Mouse (Mus musculus): ENCODE results near the gene Hnrnpa0. TPM values are rescaled to one million over a fixed set of nuclear protein-coding genes. Genes with fewer than 3 reads are reported as not detected.

Gene Hnrnpa0
- polyA plus RNA-seq, 1 experiment: 1,032 TPM

DNA sequence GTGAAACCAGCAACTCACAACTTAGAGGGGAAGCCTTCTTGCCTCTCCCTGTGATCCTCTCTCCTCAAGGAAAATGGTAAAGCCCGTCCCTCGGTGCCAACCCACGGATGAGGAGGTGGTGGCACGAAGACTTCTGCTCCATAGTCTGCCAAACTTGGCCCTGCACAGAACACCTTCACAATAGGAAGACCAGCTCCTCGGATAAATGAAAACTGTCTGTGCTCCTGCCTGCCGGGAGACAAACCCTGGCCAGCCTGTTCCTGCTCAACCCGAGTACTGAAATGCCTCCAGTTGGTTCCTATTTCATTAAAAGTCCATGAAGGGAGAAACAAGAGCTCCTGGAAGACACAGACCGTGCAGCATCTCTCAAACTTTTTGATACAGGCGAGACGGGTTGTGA lies 16.2 kb downstream of the Hnrnpa0 start:
- no peak for TF ChIP-seq GATA1 (IDR thresholded peaks at IDR 0.05; ENCODE audit: low read length)

GRCm38 (mm10) chr13:58111306-58111705 lies 17.1 kb downstream of the Hnrnpa0 start:
- no peak for TF ChIP-seq GATA1 (IDR thresholded peaks at IDR 0.05; ENCODE audit: low read length)

DNA sequence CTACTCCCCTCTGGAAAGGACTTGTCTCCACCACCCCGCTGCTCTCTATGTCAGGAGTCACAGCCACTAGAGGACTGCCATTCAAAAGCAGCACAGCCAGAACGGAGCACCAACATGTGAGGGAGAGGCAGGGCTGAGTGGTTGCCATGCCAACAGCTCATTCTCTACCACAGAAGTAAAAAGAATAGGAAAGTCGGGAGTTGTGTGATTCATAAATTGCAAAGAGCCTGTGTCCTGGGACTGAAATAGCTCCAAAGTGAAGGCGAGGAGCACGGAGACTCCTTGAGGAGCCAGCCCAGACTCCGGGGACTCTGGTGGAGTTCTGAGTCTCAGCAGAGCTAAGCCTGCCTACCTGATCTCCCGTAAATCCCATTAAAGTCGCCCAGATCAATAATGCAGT lies 37.7 kb downstream of the Hnrnpa0 start:
- no peak for TF ChIP-seq GATA1 (IDR thresholded peaks at IDR 0.05; ENCODE audit: low read length)

DNA sequence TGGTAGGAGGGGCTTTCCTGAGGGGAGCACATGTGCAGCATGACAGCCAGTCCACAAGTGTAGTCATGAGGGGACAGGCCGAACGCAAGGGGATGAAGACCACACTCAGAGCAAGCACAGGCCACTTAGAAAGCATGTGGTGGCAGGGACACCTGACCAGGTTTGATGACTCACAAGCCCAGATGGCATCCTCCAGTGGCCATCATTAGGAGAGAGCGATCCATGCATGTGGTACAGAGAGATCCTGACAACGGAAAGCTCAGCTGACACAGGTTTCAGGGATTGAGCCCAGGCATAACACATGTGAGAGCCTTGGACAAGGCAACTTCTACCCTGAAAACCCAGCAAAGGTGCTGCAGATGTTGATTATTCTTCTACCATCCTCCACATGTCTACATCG lies 44.0 kb downstream of the Hnrnpa0 start:
- no peak for TF ChIP-seq GATA1 (IDR thresholded peaks at IDR 0.05; ENCODE audit: low read length)

- TF ChIP-seq GATA1 (IDR thresholded peaks at IDR 0.05; ENCODE audit: low read length): no peak
Observed at GRCm38 (mm10) chr13:58083521-58083920, 44.8 kb downstream of the Hnrnpa0 start.

DNA sequence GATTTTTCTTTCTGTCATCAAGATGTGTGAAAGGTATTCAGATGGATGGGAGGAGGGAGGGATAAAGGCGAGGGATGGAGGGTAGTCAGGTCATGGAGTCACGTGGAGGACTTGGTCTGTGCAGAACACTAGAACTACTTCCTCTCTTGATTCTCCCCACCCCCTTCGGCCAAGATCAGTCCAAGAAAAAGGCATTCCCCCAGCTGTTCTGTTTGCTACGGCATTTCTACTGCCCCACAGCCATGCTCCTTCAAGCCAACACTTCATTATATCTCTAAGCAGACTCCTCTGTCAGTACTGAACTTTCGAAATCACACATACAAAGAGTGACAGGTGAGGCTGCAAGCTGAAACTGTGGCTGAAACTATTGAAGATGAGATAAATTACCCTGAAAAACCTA lies 45.3 kb downstream of the Hnrnpa0 start:
- TF ChIP-seq GATA1 (IDR thresholded peaks at IDR 0.05; ENCODE audit: low read length): no peak

DNA sequence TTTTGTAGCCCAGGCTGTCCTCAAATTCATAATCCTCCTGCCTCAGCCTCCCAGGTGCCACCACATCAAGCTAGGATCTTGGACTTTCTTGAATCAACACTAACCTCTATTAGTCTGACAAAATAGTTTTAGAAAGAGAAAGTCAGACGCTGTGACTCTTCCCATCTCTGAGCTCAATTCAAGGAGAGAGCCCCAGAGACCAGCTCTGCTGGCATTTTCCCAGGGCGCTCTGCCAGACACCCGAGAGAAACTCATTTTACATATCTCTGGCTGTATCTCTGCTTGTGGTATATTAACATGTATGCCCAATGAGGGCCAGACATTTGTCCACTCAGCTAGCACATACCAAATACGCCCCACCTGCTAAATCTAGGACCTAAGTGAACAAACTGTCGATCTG lies 50.0 kb downstream of the Hnrnpa0 start:
- TF ChIP-seq GATA1 (IDR thresholded peaks at IDR 0.05; ENCODE audit: low read length): no peak

Other genes starting within 250 kb of the Hnrnpa0 start
- not detected in 2 replicates for gene Spock1, start 220.2 kb downstream of the Hnrnpa0 start, polyA plus RNA-seq (2012)
- not detected in 2 replicates for gene Klhl3, start 15.0 kb downstream of the Hnrnpa0 start, polyA plus RNA-seq (2012)
- gene Idnk, start 29.1 kb upstream of the Hnrnpa0 start, polyA plus RNA-seq (2012): 9.6 and 15.3 TPM in 2 replicates
- gene Ubqln1, start 87.1 kb upstream of the Hnrnpa0 start, polyA plus RNA-seq (2012): 88.9 and 94.2 TPM in 2 replicates
- not detected in 2 replicates for gene Gkap1, start 147.1 kb upstream of the Hnrnpa0 start, polyA plus RNA-seq (2012)
- gene Kif27, start 230.6 kb upstream of the Hnrnpa0 start, polyA plus RNA-seq (2012): not detected in 2 replicates

Measured in G1E-ER4 (cell line).